Mouse (Mus musculus) ES-CJ7 (cell line): ENCODE measurements at regions not wholly inside any gene's neighbourhood (a gene's known extent, or its start where the extent isn't known, plus 50 kb on each side); places are given as distances from the start of the nearest gene placed in this dataset.

Experiments used
- DNase-seq: peaks from one replicate; pipeline ENCODE4 v3.0.0; 2011; ENCODE audit warnings: low read depth, low spot score

- no peak for DNase-seq
Measured at GRCm38 (mm10) chr1:71767705-71768104, 114.7 kb upstream of the Fn1 start.

GRCm38 (mm10) chr1:71767076-71767475 lies 114.1 kb upstream of the Fn1 start:
- DNase-seq = no peak

GRCm38 (mm10) chr1:71764951-71765350 lies 112.0 kb upstream of the Fn1 start:
- no peak for DNase-seq

- DNase-seq = no peak
Measured at GRCm38 (mm10) chr1:71763530-71763929, 110.5 kb upstream of the Fn1 start.

- no peak for DNase-seq
Measured at GRCm38 (mm10) chr1:71760342-71760741, 107.3 kb upstream of the Fn1 start.

- DNase-seq = no peak
Measured at GRCm38 (mm10) chr1:71757236-71757635, 104.2 kb upstream of the Fn1 start.

GRCm38 (mm10) chr1:71756159-71756558 lies 103.2 kb upstream of the Fn1 start:
- DNase-seq = no peak

GRCm38 (mm10) chr1:71755435-71755834 lies 102.4 kb upstream of the Fn1 start:
- no peak for DNase-seq

- DNase-seq = no peak
Measured at GRCm38 (mm10) chr1:71752351-71752750, 99.4 kb upstream of the Fn1 start.

- DNase-seq = no peak
Measured at GRCm38 (mm10) chr1:71751601-71752000, 98.6 kb upstream of the Fn1 start.

GRCm38 (mm10) chr1:71735606-71736005 lies 82.6 kb upstream of the Fn1 start:
- DNase-seq = no peak

GRCm38 (mm10) chr1:71731623-71732022 lies 78.6 kb upstream of the Fn1 start:
- no peak for DNase-seq

GRCm38 (mm10) chr1:71731011-71731410 lies 78.0 kb upstream of the Fn1 start:
- no peak for DNase-seq

- DNase-seq = no peak
Measured at GRCm38 (mm10) chr1:71728852-71729347, 75.9 kb upstream of the Fn1 start.

GRCm38 (mm10) chr1:71723816-71724215 lies 70.8 kb upstream of the Fn1 start:
- DNase-seq = no peak

- DNase-seq = no peak
Measured at GRCm38 (mm10) chr1:71723039-71723397, 70.0 kb upstream of the Fn1 start.

- DNase-seq = no peak
Measured at GRCm38 (mm10) chr1:71722211-71723038, 69.4 kb upstream of the Fn1 start.
